Mouse (Mus musculus) common myeloid progenitor, adult 5-6 weeks (primary cell): ENCODE results near the gene Fam120b. TPM values are rescaled to one million over a fixed set of nuclear protein-coding genes. Genes with fewer than 3 reads are reported as not detected.

ENCODE experiments used
- ATAC-seq: replicated peaks from 2 replicates; pipeline ENCODE4 v1.8.0; 2016; ENCODE audit warnings: low read depth, mild to moderate bottlenecking, moderate TSS enrichment, inconsistent platforms; ENCODE audit not compliant: poor library complexity, severe bottlenecking
- total RNA-seq: library from RNA; stranded (forward); fragments of 200-1000, 187-1606 nt; gene quantifications from 2 replicates; pipeline ENCODE4 v1.2.3, GENCODE M21; 2017

Fam120b gene
- total RNA-seq: 12.7 and 14.7 TPM in 2 replicates

- peak; percentile 98 for ATAC-seq
Measured at GRCm38 (mm10) chr17:15395997-15396675, at the start of gene Fam120b. Fam120b (plus strand) TSS chr17:15396202.

GRCm38 (mm10) chr17:15350152-15350551 is 45.9 kb upstream of the Fam120b start:
- no peak for ATAC-seq

DNA sequence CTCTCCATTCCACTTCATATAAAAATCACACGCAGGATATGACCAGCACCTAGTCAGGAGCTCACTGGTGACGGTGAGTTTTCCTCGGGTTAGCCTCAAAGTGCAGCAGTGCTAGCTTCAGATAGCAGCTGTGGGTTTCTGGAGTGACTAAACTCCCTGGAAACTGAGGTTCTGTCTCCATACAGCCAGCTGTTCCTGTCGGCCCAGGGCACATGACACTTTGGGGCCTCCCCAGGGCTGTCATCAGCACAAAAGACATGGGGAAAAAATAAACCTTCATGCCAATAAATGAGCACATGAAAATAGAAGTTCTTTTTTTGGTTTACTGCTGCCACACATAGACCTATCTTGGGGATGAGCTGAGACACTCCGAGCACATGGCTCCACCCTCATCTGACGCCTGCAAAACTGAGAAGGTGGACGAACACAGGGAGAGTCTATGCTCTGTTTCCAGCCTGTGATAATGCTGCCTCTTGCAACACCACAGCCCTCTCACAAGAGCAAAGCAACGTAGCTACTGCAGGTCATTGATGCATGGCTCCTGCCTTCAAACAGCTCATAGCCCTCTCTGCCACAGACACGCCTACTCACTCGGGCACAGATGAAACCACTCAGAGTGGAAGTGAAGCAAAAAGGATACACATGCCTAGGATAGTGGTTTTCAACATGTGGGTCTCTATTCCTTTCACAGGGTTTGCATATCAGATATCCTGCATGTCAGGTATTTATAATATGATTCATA is 43.0 kb upstream of the Fam120b start:
- ATAC-seq: peak; percentile 58; the same call in 1 of the 2 replicates

DNA sequence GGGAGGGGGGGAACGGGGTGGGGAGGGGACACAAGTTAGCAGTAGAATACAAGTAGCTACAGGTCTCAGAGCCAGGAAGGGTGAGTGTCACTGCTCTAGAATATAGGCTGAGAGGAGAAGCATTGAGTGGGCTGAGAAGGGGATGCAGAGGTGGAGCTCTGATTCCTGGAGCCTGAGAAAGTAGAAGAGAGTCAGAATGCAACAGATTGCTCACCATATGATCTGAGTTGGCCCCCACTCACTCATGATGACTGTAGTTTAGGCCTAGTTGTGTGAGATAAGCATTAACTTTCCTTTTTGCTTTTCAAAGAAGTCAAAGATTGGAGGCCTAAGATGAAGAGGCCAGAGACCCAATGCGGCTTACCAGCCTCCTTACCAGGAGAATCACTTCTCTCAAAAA is 42.0 kb upstream of the Fam120b start:
- ATAC-seq: no peak

DNA sequence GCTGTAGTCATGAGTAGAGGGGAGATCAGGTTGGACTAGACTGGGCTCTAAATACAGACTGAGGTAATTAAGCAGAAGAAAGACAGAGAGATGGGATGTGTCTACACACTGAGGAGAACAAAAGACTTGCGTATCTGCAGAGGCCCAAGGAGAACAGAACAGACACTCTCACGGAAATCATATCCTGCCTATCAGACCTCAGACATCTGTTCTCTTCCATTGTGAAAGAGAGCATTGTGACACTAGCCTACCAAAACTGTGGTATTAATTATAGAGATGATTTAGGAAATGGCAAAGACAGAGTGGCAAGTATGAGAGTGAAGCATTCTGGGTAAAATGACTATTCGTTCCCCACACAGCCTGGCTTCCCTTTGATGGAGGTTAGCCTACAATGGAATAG is 40.9 kb upstream of the Fam120b start:
- ATAC-seq: no peak

- no peak for ATAC-seq
Measured at GRCm38 (mm10) chr17:15356526-15356925, 39.5 kb upstream of the Fam120b start.

DNA sequence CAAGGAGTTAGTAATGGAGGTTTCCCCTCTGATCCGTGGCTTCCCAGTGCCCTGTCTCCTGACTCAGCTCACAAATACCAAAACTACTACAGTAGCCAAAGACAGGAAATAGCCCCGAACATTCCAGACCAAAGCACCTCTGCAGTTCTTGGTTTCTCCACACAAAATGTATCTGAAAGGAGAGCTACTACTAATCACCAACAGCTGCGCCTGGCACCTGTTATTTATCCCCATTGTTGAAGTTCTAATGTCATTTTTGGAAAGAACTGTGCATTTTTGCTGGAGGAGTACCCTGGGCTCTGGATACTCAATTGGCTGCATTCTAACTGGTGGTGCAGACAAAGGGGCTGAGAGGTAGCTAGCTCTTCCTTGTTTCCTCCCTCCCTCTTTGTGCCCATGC is 38.9 kb upstream of the Fam120b start:
- ATAC-seq: no peak

- ATAC-seq: no peak
Measured at GRCm38 (mm10) chr17:15363656-15364055, 32.3 kb upstream of the Fam120b start.

- ATAC-seq: no peak
Measured at GRCm38 (mm10) chr17:15365650-15366049, 30.4 kb upstream of the Fam120b start.

GRCm38 (mm10) chr17:15370401-15370800 is 25.6 kb upstream of the Fam120b start:
- ATAC-seq: no peak

GRCm38 (mm10) chr17:15371967-15372835 is 23.8 kb upstream of the Fam120b start:
- ATAC-seq: no peak

DNA sequence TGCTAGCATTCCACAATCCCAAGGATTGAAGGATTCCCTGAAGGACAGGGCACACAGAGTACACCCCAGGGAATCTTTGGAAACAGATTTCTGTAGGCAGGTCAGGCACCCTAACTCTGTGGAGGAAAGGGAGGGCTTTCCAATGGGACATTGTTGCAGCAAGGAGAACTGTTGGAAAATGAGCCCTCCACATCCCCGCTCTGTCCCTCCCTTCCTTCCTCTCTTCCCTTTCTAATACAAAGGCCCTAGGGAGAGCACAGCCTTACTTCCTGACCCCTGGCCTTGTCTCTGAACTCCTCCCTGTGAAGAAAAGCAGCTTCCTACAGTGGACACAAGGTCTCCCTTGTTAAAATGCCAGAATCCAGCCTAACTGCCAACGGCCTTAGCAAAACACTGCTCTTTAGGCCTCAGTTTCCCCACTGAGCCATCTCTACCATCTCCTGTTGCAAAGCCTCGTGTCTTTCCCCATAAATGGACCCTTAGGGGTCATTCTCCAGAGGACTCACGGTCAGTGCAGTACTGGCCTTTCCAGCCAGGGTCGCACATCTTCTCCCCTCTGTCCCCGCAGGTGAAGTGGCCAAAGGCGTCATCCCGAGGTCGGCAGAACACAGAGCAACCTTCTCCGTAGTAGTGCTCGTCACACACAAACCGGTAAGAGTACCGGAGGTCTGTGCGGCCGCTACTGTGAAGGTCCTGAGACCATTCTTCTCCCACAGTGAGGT is 22.9 kb upstream of the Fam120b start:
- no peak for ATAC-seq

DNA sequence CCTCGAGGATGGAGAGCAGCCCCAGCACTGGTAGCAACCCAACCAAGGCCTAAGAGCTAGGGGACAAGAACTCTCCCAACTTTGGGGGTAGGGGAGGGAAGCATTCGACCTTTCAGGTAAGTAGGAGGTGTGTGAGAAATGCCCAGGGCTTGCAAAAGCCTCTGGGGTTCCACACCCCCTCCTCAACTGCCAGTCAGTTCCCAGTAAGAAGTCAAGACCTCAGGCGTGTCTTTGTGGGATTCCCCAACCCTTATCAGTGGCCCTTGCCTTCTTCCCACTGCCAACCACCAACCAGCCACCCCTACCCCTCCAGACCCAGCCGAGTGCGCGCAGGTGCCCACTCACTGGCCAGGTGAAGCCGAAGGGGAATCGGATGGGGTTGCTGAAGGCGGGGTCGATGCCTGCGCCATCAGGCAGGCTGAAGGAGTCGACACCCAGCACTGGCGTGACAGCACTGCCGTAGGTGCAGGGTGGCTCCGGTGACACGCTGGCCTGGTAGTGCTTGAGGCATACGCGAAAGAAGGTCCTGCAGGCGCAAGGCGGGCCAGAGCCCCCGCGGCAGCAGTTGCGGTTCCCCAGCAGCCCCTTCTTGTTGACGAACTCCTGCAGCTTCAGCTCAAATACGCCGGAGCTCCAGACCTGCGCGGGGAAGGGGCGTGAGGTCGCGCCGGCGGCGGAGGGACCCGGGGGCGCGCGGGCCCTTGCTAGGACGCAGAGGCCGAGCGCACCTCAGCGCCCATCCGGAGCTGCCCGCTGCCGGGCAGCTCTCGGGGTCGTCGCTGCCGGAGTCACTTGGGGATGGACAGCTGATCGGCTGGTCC is 21.5 kb upstream of the Fam120b start:
- no peak for ATAC-seq

DNA sequence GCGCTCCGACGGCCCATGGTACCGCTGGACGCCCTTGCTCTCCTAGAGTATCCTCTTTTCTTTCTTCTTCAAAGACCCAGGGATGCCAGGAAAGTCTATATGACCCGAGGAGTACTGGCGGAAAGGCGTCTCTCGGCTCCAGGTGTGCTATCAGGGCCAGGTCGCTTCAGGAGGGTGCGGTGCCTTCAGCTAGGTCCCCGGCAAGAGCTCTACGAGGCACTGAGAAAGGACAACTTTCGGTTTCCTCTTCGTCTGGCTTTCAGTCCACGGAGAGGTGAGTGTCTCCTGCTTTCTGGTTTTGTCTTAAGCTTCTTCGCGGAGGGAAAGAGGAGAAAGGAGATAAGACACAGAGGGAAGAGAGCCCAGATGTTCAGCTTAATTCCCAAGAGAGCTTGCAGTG is 20.8 kb upstream of the Fam120b start:
- ATAC-seq: no peak

- peak; percentile 19 for ATAC-seq
Measured at GRCm38 (mm10) chr17:15375701-15376493, 20.1 kb upstream of the Fam120b start.

- ATAC-seq: no peak
Measured at GRCm38 (mm10) chr17:15376494-15377181, 19.4 kb upstream of the Fam120b start, which contains the start of gene Dll1. Dll1 (minus strand) TSS chr17:15376872.

- ATAC-seq: no peak
Measured at GRCm38 (mm10) chr17:15377901-15378300, 18.1 kb upstream of the Fam120b start.
